Comparison of ENCODE assay signal across 23 mouse cellular contexts in genomic region chr1:163576411-163576810, GRCm38 (mm10).
DNase-seq lines count a peak whose midpoint lies in the region; ATAC-seq and TF ChIP-seq lines count a peak whose summit lies in the region.
"Had no signal": no experiment of that assay in that cellular context is flagged by ENCODE, and none has a peak within 500 bp of the region (broad histone marks: within the 10 kb centered on the region; RNA-seq: fewer than 3 reads in every experiment).

No protein-coding gene starts in this region.

- TF ChIP-seq CTCF in testis, adult 2 months (IDR thresholded peaks at IDR 0.05; ENCODE audit: control insufficient read depth, insufficient read depth, insufficient replicate concordance, low read depth, low read length) = no peak

- no peak for TF ChIP-seq POLR2A in testis, adult 2 months (IDR thresholded peaks at IDR 0.05; ENCODE audit: control insufficient read depth, low read depth, low read length)

- 66% methylated on average over 4 of the region's 4 CpGs for WGBS in embryonic facial prominence, embryonic 14.5 days
- 86% methylated on average over 4 of the region's 4 CpGs for WGBS in embryonic facial prominence, embryonic 10.5 days
- WGBS in embryonic facial prominence, embryonic 15.5 days = 68% methylated on average over 4 of the region's 4 CpGs

- no peaks in the 10 kb centered on the region for H3K9me3 ChIP-seq in embryonic facial prominence, embryonic 14.5 days (ENCODE audit: control insufficient read depth, low read length)
- no peaks in the 10 kb centered on the region for H3K9me3 ChIP-seq in embryonic facial prominence, embryonic 10.5 days
- no peaks in the 10 kb centered on the region for H3K9me3 ChIP-seq in embryonic facial prominence, embryonic 15.5 days (replicated peaks)
- H3K9me3 ChIP-seq: forebrain, embryonic 10.5 days; G1E; heart, embryonic 10.5 days; hindbrain, embryonic 12.5 days had no signal

- H3K4me2 ChIP-seq in embryonic facial prominence, embryonic 14.5 days (ENCODE audit: low read depth, low read length) = no peak overlapping the region
- no peak overlapping the region for H3K4me2 ChIP-seq in embryonic facial prominence, embryonic 15.5 days (replicated peaks)
- H3K4me2 ChIP-seq: hindbrain, embryonic 12.5 days had no signal

- no peak for ATAC-seq in embryonic facial prominence, embryonic 14.5 days (ENCODE audit: low read depth)
- ATAC-seq in embryonic facial prominence, embryonic 15.5 days (ENCODE audit: insufficient number of reproducible peaks, low FRiP score, low TSS enrichment, low read depth) = no peak
- ATAC-seq: CD4-positive, CD25-positive, alpha-beta regulatory T cell, adult 4 months; forebrain, embryonic 14.5 days; hindbrain, embryonic 16.5 days; inflammation-experienced regulatory T-cells, adult 6 months; intestine, postnatal 0 days had no signal

- H3K4me1 ChIP-seq in embryonic facial prominence, embryonic 14.5 days (ENCODE audit: control insufficient read depth, insufficient read depth, low read length) = peaks cover 28% of the 10 kb centered on the region
- H3K4me1 ChIP-seq in embryonic facial prominence, embryonic 10.5 days = peaks cover 28% of the 10 kb centered on the region
- H3K4me1 ChIP-seq in testis, adult 2 months (ENCODE audit: control insufficient read depth, insufficient read depth, low read length) = peaks cover 5% of the 10 kb centered on the region
- H3K4me1 ChIP-seq in embryonic facial prominence, embryonic 15.5 days = peaks cover 23% of the 10 kb centered on the region
- H3K4me1 ChIP-seq: hindbrain, embryonic 12.5 days had no signal

- no peaks in the 10 kb centered on the region for H3K27me3 ChIP-seq in embryonic facial prominence, embryonic 14.5 days (replicated peaks; ENCODE audit: control insufficient read depth, insufficient read depth, low read length)
- H3K27me3 ChIP-seq in embryonic facial prominence, embryonic 10.5 days (replicated peaks; ENCODE audit: low read depth, poor library complexity, severe bottlenecking) = no peaks in the 10 kb centered on the region
- H3K27me3 ChIP-seq in testis, adult 2 months (ENCODE audit: control insufficient read depth, insufficient read depth, low read length) = no peaks in the 10 kb centered on the region
- H3K27me3 ChIP-seq in embryonic facial prominence, embryonic 15.5 days = no peaks in the 10 kb centered on the region
- H3K27me3 ChIP-seq: hindbrain, embryonic 12.5 days had no signal

- no peak for DNase-seq in embryonic facial prominence, embryonic 14.5 days (ENCODE audit: low spot score)
- DNase-seq in embryonic facial prominence, embryonic 10.5 days (ENCODE audit: low spot score) = no peak
- DNase-seq in testis, postnatal 14 days (ENCODE audit: low spot score) = no peak
- DNase-seq in right cerebral cortex, adult 2 months (ENCODE audit: low spot score in 2 of 2) = no peak
- no peak for DNase-seq in cerebellum, adult 11 months
- DNase-seq: adrenal gland, adult 8-10 months; B cell, adult 2 months; cerebellum, adult 9-11 months; cerebellum, postnatal 36 days; heart, postnatal 10 days; heart, postnatal 4 days; kidney, adult 8-10 months had no signal

- H3K9ac ChIP-seq in embryonic facial prominence, embryonic 14.5 days (ENCODE audit: low read depth, low read length) = no peak overlapping the region
- H3K9ac ChIP-seq in embryonic facial prominence, embryonic 15.5 days = no peak overlapping the region
- H3K9ac ChIP-seq: hindbrain, embryonic 12.5 days had no signal

- H3K4me3 ChIP-seq in embryonic facial prominence, embryonic 14.5 days (ENCODE audit: low read depth, low read length) = no peak overlapping the region
- H3K4me3 ChIP-seq in embryonic facial prominence, embryonic 10.5 days = no peak overlapping the region
- peak overlapping the region; percentile 51 for H3K4me3 ChIP-seq in testis, adult 2 months (ENCODE audit: control insufficient read depth, low read depth, low read length)
- no peak overlapping the region for H3K4me3 ChIP-seq in embryonic facial prominence, embryonic 15.5 days (replicated peaks)
- H3K4me3 ChIP-seq: forebrain, embryonic 10.5 days; heart, embryonic 10.5 days; hindbrain, embryonic 12.5 days had no signal

- no peaks in the 10 kb centered on the region for H3K36me3 ChIP-seq in embryonic facial prominence, embryonic 14.5 days (ENCODE audit: control insufficient read depth, insufficient read depth, low read length)
- H3K36me3 ChIP-seq in embryonic facial prominence, embryonic 10.5 days (replicated peaks) = no peaks in the 10 kb centered on the region
- no peaks in the 10 kb centered on the region for H3K36me3 ChIP-seq in testis, adult 2 months (ENCODE audit: control insufficient read depth, insufficient read depth, low read length)
- H3K36me3 ChIP-seq in embryonic facial prominence, embryonic 15.5 days = no peaks in the 10 kb centered on the region
- H3K36me3 ChIP-seq: forebrain, embryonic 10.5 days; G1E; heart, embryonic 10.5 days; hindbrain, embryonic 12.5 days had no signal

- peak overlapping the region; percentile 71 for H3K27ac ChIP-seq in embryonic facial prominence, embryonic 14.5 days (replicated peaks; ENCODE audit: low read depth, low read length)
- H3K27ac ChIP-seq in embryonic facial prominence, embryonic 10.5 days (replicated peaks) = no peak overlapping the region
- no peak overlapping the region for H3K27ac ChIP-seq in testis, adult 2 months (ENCODE audit: control insufficient read depth, insufficient read depth, low read depth, low read length)
- H3K27ac ChIP-seq in embryonic facial prominence, embryonic 15.5 days (replicated peaks) = peak overlapping the region; percentile 13; the same call in 1 of the 2 replicates
- H3K27ac ChIP-seq: forebrain, embryonic 10.5 days; heart, embryonic 10.5 days; hindbrain, embryonic 12.5 days had no signal

Comparison
In these comparisons a context has a peak if more than half of its experiments do, and no peak if none do; other contexts are left out.
1. H3K27ac ChIP-seq: peak in embryonic facial prominence, embryonic 14.5 days (single experiment) and embryonic facial prominence, embryonic 15.5 days (single experiment); none in embryonic facial prominence, embryonic 10.5 days (single experiment) and testis, adult 2 months (single experiment).